Mouse (Mus musculus) ES-E14 (cell line): ENCODE results near the gene Gpr182. TPM values are rescaled to one million over a fixed set of nuclear protein-coding genes. Genes with fewer than 3 reads are reported as not detected.
"Not testable (repeated sequence)": the region's sequence is repeated elsewhere in the genome, so short reads cannot be mapped to it uniquely, and the experiment has no call there.

Experiments
- DNase-seq: peaks from one replicate; pipeline ENCODE4 v3.0.0-alpha.2; 2013; ENCODE audit warnings: low read depth, low spot score
- H3K27ac ChIP-seq: 2 replicates; pipeline ENCODE4 v1.5.1; 2012; ENCODE audit warnings: low read depth, mild to moderate bottlenecking, low read length, moderate library complexity, mixed read lengths; ENCODE audit not compliant: poor library complexity, insufficient read depth, severe bottlenecking
- H3K36me3 ChIP-seq: 2 replicates; pipeline ENCODE4 v1.6.1; 2012; ENCODE audit warnings: mild to moderate bottlenecking, low read length, moderate library complexity, mixed read lengths; ENCODE audit not compliant: control insufficient read depth, poor library complexity, insufficient read depth, severe bottlenecking
- H3K4me1 ChIP-seq, 2 experiments: fragments of 150-350 bp in 1 of 2; sonication (generic) in 1 of 2; 2 replicates each; pipeline ENCODE4 v1.6.1; 2012; ENCODE audit warnings: low read length in 2 of 2, mild to moderate bottlenecking in 1 of 2, mixed read lengths in 1 of 2; ENCODE audit not compliant: control insufficient read depth in 2 of 2, insufficient read depth in 2 of 2, poor library complexity in 1 of 2
- H3K4me3 ChIP-seq, 2 experiments: fragments of 150-350 bp in 1 of 2; sonication (generic) in 1 of 2; 2 replicates each; pipeline ENCODE4 v1.5.1; 2012; ENCODE audit warnings: low read length in 2 of 2, low read depth in 1 of 2, mild to moderate bottlenecking in 1 of 2, mixed read lengths in 1 of 2; ENCODE audit not compliant: insufficient read depth in 1 of 2, poor library complexity in 1 of 2, severe bottlenecking in 1 of 2
- H3K9ac ChIP-seq: 2 replicates; pipeline ENCODE4 v1.6.1; 2012; ENCODE audit warnings: low read depth, mild to moderate bottlenecking, low read length, mixed read lengths; ENCODE audit not compliant: poor library complexity, insufficient read depth, severe bottlenecking
- H3K9me3 ChIP-seq: fragments of 150-350 bp; sonication (generic); 2 replicates; pipeline ENCODE4 v1.6.1; 2012; ENCODE audit warnings: low read depth, mild to moderate bottlenecking, low read length; ENCODE audit not compliant: control insufficient read depth, insufficient read depth
- CHD2 ChIP-seq: IDR thresholded peaks from 2 replicates; pipeline ENCODE4 v1.6.1; 2014; ENCODE audit warnings: mild to moderate bottlenecking, low read depth, low read length, inconsistent platforms
- HCFC1 ChIP-seq: IDR thresholded peaks from 2 replicates; pipeline ENCODE4 v1.6.1; 2012; ENCODE audit warnings: low read length, inconsistent platforms, borderline replicate concordance; ENCODE audit not compliant: insufficient read depth
- MAFK ChIP-seq: IDR thresholded peaks from 2 replicates; pipeline ENCODE4 v1.6.1; 2014; ENCODE audit warnings: mild to moderate bottlenecking, low read depth, low read length, inconsistent platforms; ENCODE audit not compliant: insufficient read depth
- ZC3H11A ChIP-seq: IDR thresholded peaks from 2 replicates; pipeline ENCODE4 v1.6.1; 2012; ENCODE audit warnings: low read depth, mild to moderate bottlenecking, inconsistent platforms, low read length, borderline replicate concordance
- ZNF384 ChIP-seq: IDR thresholded peaks from 2 replicates; pipeline ENCODE4 v1.6.1; 2012; ENCODE audit warnings: low read depth, low read length, inconsistent platforms
- in situ Hi-C, 2 experiments: fragments of 600-800 bp; cut with MboI; formaldehyde crosslinking; loops; one replicate each; pipeline ENCODE4 v1.15.1; 2025; ENCODE audit warnings: low sequenced_read_pairs in 2 of 2, inconsistent platforms in 1 of 2; ENCODE audit not compliant: unreplicated experiment in 2 of 2
- total RNA-seq: library from RNA; depleted of rRNA; stranded (reverse); fragments of 300-350 nt; gene quantifications from 2 replicates; pipeline ENCODE4 v1.2.3, GENCODE M21; 2012

Gpr182 gene
- total RNA-seq, 1 experiment: 0.49 TPM

DNA sequence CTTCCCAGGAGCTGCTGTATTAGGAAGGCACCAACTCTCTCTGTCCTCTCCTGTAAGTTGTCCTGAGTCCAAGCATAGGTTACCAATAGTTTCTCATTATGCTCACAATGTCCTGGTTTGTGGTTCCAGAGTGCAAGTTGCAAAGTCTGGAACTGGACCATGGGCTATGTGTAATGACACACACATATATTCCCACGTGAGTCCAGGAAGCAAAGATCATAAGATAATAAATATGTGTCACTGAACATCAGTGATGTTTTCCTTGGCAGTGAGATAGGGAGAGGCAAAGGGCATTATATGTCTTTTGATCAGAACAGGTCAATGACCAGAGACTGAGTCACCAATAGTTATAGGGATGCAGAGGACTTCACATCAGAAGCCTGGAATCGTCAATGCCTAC is 24.5 kb upstream of the Gpr182 start, which contains the start of gene Rdh9:
Gene Rdh9, plus strand, starts transcription at position 376 of the 400 bp plus-strand sequence.
- H3K4me1 ChIP-seq: no peaks in the 10 kb centered on the region
- H3K9ac ChIP-seq: no peak within 1 kb of the TSS
- H3K36me3 ChIP-seq: no peaks in the 10 kb centered on the region
- H3K27ac ChIP-seq: no peak within 1 kb of the TSS
- no peak within 1 kb of the TSS for H3K4me3 ChIP-seq
- in situ Hi-C loops: no loop called here
- no peak for TF ChIP-seq HCFC1
- no peak for TF ChIP-seq CHD2
- no peak for TF ChIP-seq MAFK
- no peak for TF ChIP-seq ZC3H11A
- TF ChIP-seq ZNF384: no peak
- DNase-seq: no peak
- H3K9me3 ChIP-seq: no peaks in the 10 kb centered on the region

DNA sequence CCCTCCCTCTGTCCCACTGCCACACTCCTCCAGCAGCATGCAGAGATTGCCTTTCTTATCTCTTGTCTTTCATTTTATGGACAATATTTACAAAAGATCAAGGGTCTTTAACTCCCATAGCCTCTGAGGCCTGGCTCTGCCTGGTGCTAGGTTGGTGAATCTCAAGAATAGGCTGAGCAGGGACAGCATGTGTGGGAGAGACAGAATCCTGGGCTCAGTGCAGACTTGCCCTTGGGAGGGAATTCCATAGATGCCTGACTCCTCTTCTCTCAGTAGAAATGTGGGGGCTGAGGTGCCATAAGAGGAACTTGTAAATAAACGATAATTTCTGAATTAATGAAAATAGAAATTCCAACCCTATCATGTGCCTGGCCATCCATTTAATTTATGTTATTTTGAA is 15.0 kb upstream of the Gpr182 start:
- H3K4me3 ChIP-seq: no peak overlapping the region
- TF ChIP-seq MAFK (no peak), ZC3H11A (no peak), ZNF384 (no peak), HCFC1 (no peak), CHD2 (no peak)
- no peak for DNase-seq

DNA sequence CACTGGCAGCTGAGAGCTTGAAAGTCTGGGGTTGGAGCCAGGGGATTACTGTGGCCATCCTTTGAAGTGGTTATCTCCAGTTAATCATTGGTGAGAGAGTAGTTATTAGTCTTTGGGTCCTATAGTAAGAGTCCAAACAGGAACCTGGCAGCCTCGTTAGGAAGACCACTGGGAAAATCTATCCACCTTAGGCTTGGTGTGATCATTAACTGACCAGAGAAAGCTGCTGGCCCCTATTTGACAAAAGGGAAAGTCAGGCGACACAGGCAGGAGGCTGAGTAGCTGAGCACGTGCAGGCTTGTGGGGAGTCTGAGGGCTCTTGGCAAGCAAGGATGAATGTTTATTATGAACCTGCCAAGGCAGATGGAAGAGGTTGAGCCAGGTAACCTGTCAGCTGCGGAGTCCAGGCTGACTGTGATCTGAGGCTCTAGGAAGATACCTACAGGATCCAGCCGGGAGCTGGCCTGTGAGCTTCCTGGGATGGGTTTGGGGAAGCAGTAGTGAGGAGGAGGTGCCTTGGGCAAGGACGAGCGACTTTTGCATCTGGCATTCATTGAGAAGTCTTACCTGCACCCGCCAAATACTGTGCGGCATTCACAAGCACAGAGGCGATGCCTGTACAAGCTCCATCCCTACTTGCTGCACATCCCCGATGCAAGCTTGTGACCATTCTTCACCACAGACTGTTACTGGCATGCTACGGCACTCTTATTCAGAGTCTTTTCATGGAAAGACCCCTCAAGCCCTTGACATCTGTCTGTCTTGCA is 12.6 kb upstream of the Gpr182 start:
- TF ChIP-seq HCFC1 (no peak), MAFK (no peak), ZNF384 (no peak), CHD2 (no peak), ZC3H11A (no peak)
- in situ Hi-C loops: no loop called here

More for the DNA sequence above, 15.0 kb upstream of the Gpr182 start:
- H3K27ac ChIP-seq: no peak overlapping the region
- no peak overlapping the region for H3K9ac ChIP-seq
- H3K9me3 ChIP-seq: no peaks in the 10 kb centered on the region
- in situ Hi-C loops: no loop called here
- H3K4me1 ChIP-seq: no peaks in the 10 kb centered on the region; a peak in 1 of 4 replicates
- no peaks in the 10 kb centered on the region for H3K36me3 ChIP-seq

DNA sequence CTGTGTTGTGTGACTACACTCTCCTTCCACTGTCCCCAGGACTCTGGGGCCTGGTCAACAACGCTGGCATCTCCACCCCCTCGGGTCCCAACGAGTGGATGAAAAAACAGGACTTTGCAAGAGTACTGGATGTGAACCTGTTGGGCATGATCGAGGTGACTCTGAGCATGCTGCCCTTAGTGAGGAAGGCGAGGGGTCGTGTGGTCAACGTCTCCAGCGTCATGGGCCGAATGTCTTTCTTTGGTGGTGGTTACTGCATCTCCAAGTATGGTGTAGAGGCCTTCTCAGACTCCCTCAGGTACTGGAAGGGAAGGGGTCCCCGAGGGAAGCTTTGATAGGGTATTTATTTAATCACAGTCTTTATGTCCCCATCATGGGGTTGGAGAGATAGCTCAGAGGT is 11.4 kb upstream of the Gpr182 start:
- H3K9me3 ChIP-seq, H3K4me3 ChIP-seq, H3K36me3 ChIP-seq, in situ Hi-C loops, H3K9ac ChIP-seq, H3K27ac ChIP-seq, DNase-seq, H3K4me1 ChIP-seq: not testable (repeated sequence)

More for the DNA sequence above, 12.6 kb upstream of the Gpr182 start:
- H3K9me3 ChIP-seq: no peaks in the 10 kb centered on the region
- H3K9ac ChIP-seq: no peak overlapping the region
- no peak for DNase-seq
- no peak overlapping the region for H3K27ac ChIP-seq
- no peaks in the 10 kb centered on the region for H3K36me3 ChIP-seq
- no peak overlapping the region for H3K4me3 ChIP-seq
- H3K4me1 ChIP-seq: no peaks in the 10 kb centered on the region; a peak in 1 of 4 replicates
